Mouse (Mus musculus) kidney, embryonic 16.5 days (tissue): ENCODE results near the gene Zfp64. TPM values are rescaled to one million over a fixed set of nuclear protein-coding genes. Genes with fewer than 3 reads are reported as not detected.

ENCODE experiments used
- ATAC-seq: fragments of 200-750 bp; cut with Nextera tagmentation; 2 replicates; pipeline ENCODE4 v1.8.0; 2017; ENCODE audit warnings: moderate TSS enrichment; ENCODE audit not compliant: low FRiP score, low TSS enrichment
- H3K27ac ChIP-seq: fragments of 300-500 bp; sonication (generic); 2 replicates; pipeline ENCODE4 v1.5.1; 2014; ENCODE audit warnings: low read length
- H3K27me3 ChIP-seq: fragments of 300-500 bp; sonication (generic); 2 replicates; pipeline ENCODE4 v1.6.1; 2014; ENCODE audit warnings: low read length, control low read depth, mixed read lengths; ENCODE audit not compliant: insufficient read depth
- H3K36me3 ChIP-seq: fragments of 300-500 bp; sonication (generic); 2 replicates; pipeline ENCODE4 v1.6.1; 2014; ENCODE audit warnings: low read length, control low read depth, mixed read lengths; ENCODE audit not compliant: insufficient read depth
- H3K4me1 ChIP-seq: fragments of 300-500 bp; sonication (generic); 2 replicates; pipeline ENCODE4 v1.6.1; 2014; ENCODE audit warnings: low read length, control low read depth, mixed read lengths; ENCODE audit not compliant: insufficient read depth
- H3K4me2 ChIP-seq: fragments of 300-500 bp; sonication (generic); replicated peaks from 2 replicates; pipeline ENCODE4 v1.6.1; 2014; ENCODE audit warnings: low read depth, low read length
- H3K4me3 ChIP-seq: fragments of 300-500 bp; sonication (generic); 2 replicates; pipeline ENCODE4 v1.5.1; 2014; ENCODE audit warnings: mild to moderate bottlenecking, low read length
- H3K9ac ChIP-seq: fragments of 300-500 bp; sonication (generic); replicated peaks from 2 replicates; pipeline ENCODE4 v1.6.1; 2014; ENCODE audit warnings: low read length
- H3K9me3 ChIP-seq: fragments of 300-500 bp; sonication (generic); 2 replicates; pipeline ENCODE4 v1.6.1; 2016; ENCODE audit warnings: low read length, control low read depth
- WGBS: fragments of 180-500 bp; shearing (Covaris S2); extraction: QIAGEN DNeasy Blood & Tissue Kit; methylation state at CpG from one replicate; pipeline ENCODE4 v1.1.7; 2014; 5-methylcytosine and 5-hydroxymethylcytosine counted together
- polyA plus RNA-seq: library from polyadenylated mRNA; unstranded; fragments of >200 nt; fragmentation: Nextera tagmentation; extraction: Ambion mirVana; gene quantifications from 2 replicates; pipeline ENCODE4 v1.2.1, GENCODE M21; 2015

Zfp64 gene
- polyA plus RNA-seq, 1 experiment from 2014 or later = 30.1 TPM

GRCm38 (mm10) chr2:168979742-168980141, 24.4 kb upstream of the Zfp64 start:
- Histone ChIP-seq H3K27me3 (no peaks in the 10 kb centered on the region), H3K36me3 (no peaks in the 10 kb centered on the region), H3K4me2 (no peak overlapping the region), H3K27ac (no peak overlapping the region), H3K4me1 (no peaks in the 10 kb centered on the region), H3K9ac (no peak overlapping the region), H3K4me3 (no peak overlapping the region), H3K9me3 (peaks cover 4% of the 10 kb centered on the region; the same call in 1 of the 2 replicates)
- WGBS = 57% methylated on average over 11 of the region's 11 CpGs
- no peak for ATAC-seq

GRCm38 (mm10) chr2:168978031-168978430, 22.6 kb upstream of the Zfp64 start:
- Histone ChIP-seq H3K4me3 (no peak overlapping the region), H3K4me1 (no peaks in the 10 kb centered on the region), H3K9ac (no peak overlapping the region), H3K9me3 (peaks cover 4% of the 10 kb centered on the region; the same call in 1 of the 2 replicates), H3K36me3 (no peaks in the 10 kb centered on the region), H3K27ac (no peak overlapping the region), H3K4me2 (peak overlapping the region; percentile 15; the same call in 1 of the 2 replicates), H3K27me3 (no peaks in the 10 kb centered on the region)
- ATAC-seq = 0 out of 2 replicates have a peak, but pooled peaks have one; percentile 49
- WGBS = 60% methylated on average over 9 of the region's 9 CpGs

- no peaks in the 10 kb centered on the region for H3K27me3 ChIP-seq
- H3K27ac ChIP-seq = no peak overlapping the region
- WGBS = 94% methylated on average over 20 of the region's 20 CpGs
- H3K4me1 ChIP-seq = no peaks in the 10 kb centered on the region
- no peak overlapping the region for H3K9ac ChIP-seq
- ATAC-seq = no peak
- H3K4me3 ChIP-seq = no peak overlapping the region
- no peaks in the 10 kb centered on the region for H3K36me3 ChIP-seq
- H3K9me3 ChIP-seq = peaks cover 9% of the 10 kb centered on the region; the same call in 1 of the 2 replicates
- H3K4me2 ChIP-seq = no peak overlapping the region
Observed at GRCm38 (mm10) chr2:168970131-168970530, 14.7 kb upstream of the Zfp64 start.

GRCm38 (mm10) chr2:168968136-168968925, 12.9 kb upstream of the Zfp64 start:
- ATAC-seq = no peak
- H3K36me3 ChIP-seq = no peaks in the 10 kb centered on the region
- H3K27ac ChIP-seq = no peak overlapping the region
- WGBS = 79% methylated on average over 12 of the region's 12 CpGs
- H3K27me3 ChIP-seq = no peaks in the 10 kb centered on the region
- peaks cover 16% of the 10 kb centered on the region; the same call in 1 of the 2 replicates for H3K9me3 ChIP-seq
- no peak overlapping the region for H3K4me3 ChIP-seq
- no peak overlapping the region for H3K9ac ChIP-seq
- no peak overlapping the region for H3K4me2 ChIP-seq
- no peaks in the 10 kb centered on the region for H3K4me1 ChIP-seq

- 82% methylated on average over 6 of the region's 6 CpGs for WGBS
- peaks cover 16% of the 10 kb centered on the region; the same call in 1 of the 2 replicates for H3K9me3 ChIP-seq
Observed at GRCm38 (mm10) chr2:168966525-168966924, 11.1 kb upstream of the Zfp64 start.

GRCm38 (mm10) chr2:168964849-168965248, 9.5 kb upstream of the Zfp64 start:
- Histone ChIP-seq H3K27ac (no peak overlapping the region), H3K4me2 (no peak overlapping the region)
- WGBS = 96% methylated on average over 5 of the region's 5 CpGs

More at GRCm38 (mm10) chr2:168966525-168966924, 11.1 kb upstream of the Zfp64 start:
- no peaks in the 10 kb centered on the region for H3K27me3 ChIP-seq
- no peak overlapping the region for H3K4me2 ChIP-seq
- H3K4me1 ChIP-seq = no peaks in the 10 kb centered on the region
- no peak overlapping the region for H3K9ac ChIP-seq
- H3K4me3 ChIP-seq = no peak overlapping the region
- ATAC-seq = no peak
- no peak overlapping the region for H3K27ac ChIP-seq
- H3K36me3 ChIP-seq = no peaks in the 10 kb centered on the region

GRCm38 (mm10) chr2:168961729-168962666, 6.6 kb upstream of the Zfp64 start:
- H3K4me2 ChIP-seq = no peak overlapping the region

More at GRCm38 (mm10) chr2:168964849-168965248, 9.5 kb upstream of the Zfp64 start:
- Histone ChIP-seq H3K9ac (no peak overlapping the region), H3K27me3 (no peaks in the 10 kb centered on the region), H3K4me1 (no peaks in the 10 kb centered on the region), H3K9me3 (peaks cover 16% of the 10 kb centered on the region; the same call in 1 of the 2 replicates), H3K36me3 (no peaks in the 10 kb centered on the region), H3K4me3 (no peak overlapping the region)
- ATAC-seq = no peak

GRCm38 (mm10) chr2:168960814-168961213, 5.4 kb upstream of the Zfp64 start:
- Histone ChIP-seq H3K4me2 (no peak overlapping the region), H3K36me3 (no peaks in the 10 kb centered on the region), H3K27me3 (no peaks in the 10 kb centered on the region), H3K4me3 (no peak overlapping the region), H3K9me3 (peaks cover 13% of the 10 kb centered on the region; the same call in 1 of the 2 replicates), H3K4me1 (peaks cover 2% of the 10 kb centered on the region), H3K9ac (no peak overlapping the region), H3K27ac (no peak overlapping the region)
- 88% methylated on average over 3 of the region's 3 CpGs for WGBS
- no peak for ATAC-seq

More at GRCm38 (mm10) chr2:168961729-168962666, 6.6 kb upstream of the Zfp64 start:
- Histone ChIP-seq H3K27me3 (no peaks in the 10 kb centered on the region), H3K27ac (no peak overlapping the region), H3K36me3 (no peaks in the 10 kb centered on the region), H3K9ac (no peak overlapping the region), H3K4me1 (no peaks in the 10 kb centered on the region), H3K4me3 (no peak overlapping the region), H3K9me3 (peaks cover 16% of the 10 kb centered on the region; the same call in 1 of the 2 replicates)
- WGBS = 89% methylated on average over 4 of the region's 4 CpGs
- no peak for ATAC-seq

- peaks cover 7% of the 10 kb centered on the region for H3K4me1 ChIP-seq
- H3K4me2 ChIP-seq = no peak overlapping the region
- WGBS = 82% methylated on average over 14 of the region's 14 CpGs
- no peaks in the 10 kb centered on the region for H3K27me3 ChIP-seq
- no peak for ATAC-seq
- H3K4me3 ChIP-seq = no peak overlapping the region
- no peak overlapping the region for H3K9ac ChIP-seq
- H3K27ac ChIP-seq = no peak overlapping the region
- no peaks in the 10 kb centered on the region for H3K36me3 ChIP-seq
- H3K9me3 ChIP-seq = peaks cover 4% of the 10 kb centered on the region; the same call in 1 of the 2 replicates
Observed at GRCm38 (mm10) chr2:168959339-168959885, 4.0 kb upstream of the Zfp64 start.
